Mouse (Mus musculus) thymus, postnatal 4 days (tissue): ENCODE data around the gene Pold4.

Experiments
- DNase-seq: peaks from one replicate; pipeline ENCODE4 v3.0.0; 2021

Gene Pold4

GRCm38 (mm10) chr19:4280425-4280824, 48.7 kb downstream of the Pold4 start:
- no peak for DNase-seq

GRCm38 (mm10) chr19:4282898-4283553, 51.3 kb downstream of the Pold4 start, which contains the start of gene Ankrd13d:
Gene Ankrd13d (minus strand): TSS chr19:4283137.
- DNase-seq, result peak; percentile 94
